Mouse (Mus musculus) megakaryocyte, embryonic 14.5 days (primary cell): ENCODE measurements at regions not wholly inside any gene's neighbourhood (a gene's known extent, or its start where the extent isn't known, plus 50 kb on each side); places are given as distances from the start of the nearest gene placed in this dataset.

ENCODE experiments used
- FLI1 ChIP-seq: IDR thresholded peaks from 2 replicates; pipeline ENCODE4 v1.6.1; 2012; ENCODE audit warnings: low read length, inconsistent platforms, mixed read lengths
- GATA1 ChIP-seq: IDR thresholded peaks from 3 replicates; pipeline ENCODE4 v1.6.1; 2012; ENCODE audit warnings: mixed read lengths, low read length, inconsistent platforms, borderline replicate concordance

DNA sequence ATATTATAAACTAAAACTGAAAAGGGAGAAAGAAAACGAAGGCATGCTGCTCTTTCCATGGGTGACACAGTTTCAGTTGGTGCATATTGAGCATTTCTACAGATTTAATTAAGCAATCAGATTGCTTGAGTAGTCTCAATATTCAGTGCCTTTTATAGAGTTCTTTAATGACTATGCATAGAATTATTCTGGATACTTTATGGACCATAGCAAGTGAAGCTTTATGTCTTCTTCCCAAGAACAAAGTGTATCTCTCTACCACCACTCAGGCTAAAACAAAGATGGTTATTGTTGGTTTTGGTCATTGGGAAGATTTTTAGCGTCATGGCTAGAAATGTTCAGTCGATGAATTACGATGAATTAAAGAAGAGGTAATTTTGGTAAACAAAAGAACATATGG lies 311.8 kb upstream of the Ldb2 start:
- no peak for TF ChIP-seq GATA1
- no peak for TF ChIP-seq FLI1
